Mouse (Mus musculus): ENCODE data around the gene Slc33a1. TPM values are rescaled to one million over a fixed set of nuclear protein-coding genes. Genes with fewer than 3 reads are reported as not detected.
A peak's percentile ranks its signal among the peaks of the same experiment; 100 is the strongest.

Gene Slc33a1
- total and polyA plus RNA-seq, 2 experiments from 2014 or later, result 15.0 to 43.4 TPM

- no peak for ATAC-seq
- no peaks in the 10 kb centered on the region for H3K4me1 ChIP-seq (ENCODE audit: insufficient read depth)
- H3K27ac ChIP-seq (ENCODE audit: low read depth, low read length), result no peak overlapping the region
- H3K9ac ChIP-seq, result no peak overlapping the region
- no peak for DNase-seq
- no peaks in the 10 kb centered on the region for H3K36me3 ChIP-seq (ENCODE audit: insufficient read depth)
- peak; percentile 50 for TF ChIP-seq CTCF (IDR thresholded peaks at IDR 0.05; ENCODE audit: low read depth)
- no peak overlapping the region for H3K4me3 ChIP-seq (ENCODE audit: low read depth, low read length)
- H3K9me3 ChIP-seq (ENCODE audit: low read length), result no peaks in the 10 kb centered on the region
- H3K4me2 ChIP-seq (ENCODE audit: low read depth), result no peak overlapping the region
- 61% methylated on average over 3 of the region's 3 CpGs for WGBS
- no peaks in the 10 kb centered on the region for H3K27me3 ChIP-seq (ENCODE audit: insufficient read depth, low read length)
Measured at GRCm38 (mm10) chr3:63919634-63920033, 44.9 kb downstream of the Slc33a1 start.

GRCm38 (mm10) chr3:63910301-63910700 lies 54.3 kb downstream of the Slc33a1 start:
- H3K4me3 ChIP-seq (ENCODE audit: low read depth, low read length), result no peak overlapping the region
- no peak overlapping the region for H3K9ac ChIP-seq
- H3K9me3 ChIP-seq (ENCODE audit: low read length), result no peaks in the 10 kb centered on the region
- DNase-seq (no peak), ATAC-seq (no peak)
- H3K27me3 ChIP-seq (ENCODE audit: insufficient read depth, low read length), result no peaks in the 10 kb centered on the region
- H3K27ac ChIP-seq (ENCODE audit: low read depth, low read length), result no peak overlapping the region
- 87% methylated on average over 4 of the region's 4 CpGs for WGBS
- no peak for TF ChIP-seq CTCF (IDR thresholded peaks at IDR 0.05; ENCODE audit: low read depth)
- H3K36me3 ChIP-seq (ENCODE audit: insufficient read depth), result no peaks in the 10 kb centered on the region
- H3K4me2 ChIP-seq (ENCODE audit: low read depth), result no peak overlapping the region
- H3K4me1 ChIP-seq (ENCODE audit: insufficient read depth), result no peaks in the 10 kb centered on the region

- peak overlapping the region; percentile 41; the same call in 1 of the 2 replicates for H3K9ac ChIP-seq
- peak overlapping the region; percentile 36 for H3K4me3 ChIP-seq (ENCODE audit: low read depth, low read length)
- WGBS, result under 1% methylated on average over 18 of the region's 18 CpGs
- ATAC-seq, result peak; percentile 43; the same call in 1 of the 2 replicates
- DNase-seq, result no peak
- no peaks in the 10 kb centered on the region for H3K36me3 ChIP-seq (ENCODE audit: insufficient read depth)
- H3K4me1 ChIP-seq (ENCODE audit: insufficient read depth), result no peaks in the 10 kb centered on the region
- peak overlapping the region; percentile 68 for H3K4me2 ChIP-seq (ENCODE audit: low read depth)
- H3K9me3 ChIP-seq (ENCODE audit: low read length), result no peaks in the 10 kb centered on the region
- TF ChIP-seq CTCF (IDR thresholded peaks at IDR 0.05; ENCODE audit: low read depth), result no peak
- no peaks in the 10 kb centered on the region for H3K27me3 ChIP-seq (ENCODE audit: insufficient read depth, low read length)
- no peak overlapping the region for H3K27ac ChIP-seq (ENCODE audit: low read depth, low read length)
Measured at GRCm38 (mm10) chr3:63905241-63905640, 59.3 kb downstream of the Slc33a1 start.

- Histone ChIP-seq H3K27ac (ENCODE audit: low read depth, low read length) (no peak overlapping the region), H3K4me3 (ENCODE audit: low read depth, low read length) (no peak overlapping the region), H3K9me3 (ENCODE audit: low read length) (no peaks in the 10 kb centered on the region), H3K27me3 (ENCODE audit: insufficient read depth, low read length) (no peaks in the 10 kb centered on the region), H3K4me2 (ENCODE audit: low read depth) (no peak overlapping the region), H3K4me1 (ENCODE audit: insufficient read depth) (no peaks in the 10 kb centered on the region), H3K9ac (no peak overlapping the region), H3K36me3 (ENCODE audit: insufficient read depth) (no peaks in the 10 kb centered on the region)
- DNase-seq (no peak), ATAC-seq (no peak)
- WGBS, result 81% methylated on average over 2 of the region's 2 CpGs
- TF ChIP-seq CTCF (IDR thresholded peaks at IDR 0.05; ENCODE audit: low read depth), result no peak
Measured at GRCm38 (mm10) chr3:63904157-63904556, 60.4 kb downstream of the Slc33a1 start.

GRCm38 (mm10) chr3:63900021-63900571 lies 64.5 kb downstream of the Slc33a1 start:
- under 1% methylated on average over 12 of the region's 12 CpGs for WGBS
- H3K4me1 ChIP-seq (ENCODE audit: insufficient read depth), result no peaks in the 10 kb centered on the region
- no peak overlapping the region for H3K9ac ChIP-seq
- DNase-seq (peak; percentile 64), ATAC-seq (peak; percentile 25; the same call in 1 of the 2 replicates)
- H3K4me2 ChIP-seq (ENCODE audit: low read depth), result peak overlapping the region; percentile 88
- no peaks in the 10 kb centered on the region for H3K27me3 ChIP-seq (ENCODE audit: insufficient read depth, low read length)
- H3K4me3 ChIP-seq (ENCODE audit: low read depth, low read length), result peak overlapping the region; percentile 71
- H3K9me3 ChIP-seq (ENCODE audit: low read length), result no peaks in the 10 kb centered on the region
- no peaks in the 10 kb centered on the region for H3K36me3 ChIP-seq (ENCODE audit: insufficient read depth)
- no peak for TF ChIP-seq CTCF (IDR thresholded peaks at IDR 0.05; ENCODE audit: low read depth)
- H3K27ac ChIP-seq (ENCODE audit: low read depth, low read length), result no peak overlapping the region

GRCm38 (mm10) chr3:63899309-63899695 lies 65.3 kb downstream of the Slc33a1 start, which contains the start of gene Plch1:
TSS of gene Plch1 (minus strand) at chr3:63899472.
- Histone ChIP-seq H3K4me1 (ENCODE audit: insufficient read depth) (no peaks in the 10 kb centered on the region), H3K36me3 (ENCODE audit: insufficient read depth) (no peaks in the 10 kb centered on the region), H3K27me3 (ENCODE audit: insufficient read depth, low read length) (no peaks in the 10 kb centered on the region), H3K9ac (peak within 1 kb of the TSS; percentile 65), H3K4me3 (ENCODE audit: low read depth, low read length) (peak within 1 kb of the TSS; percentile 71), H3K4me2 (ENCODE audit: low read depth) (peak within 1 kb of the TSS; percentile 88), H3K27ac (ENCODE audit: low read depth, low read length) (peak within 1 kb of the TSS; percentile 31; the same call in 1 of the 2 replicates), H3K9me3 (ENCODE audit: low read length) (no peaks in the 10 kb centered on the region)
- ATAC-seq (peak; percentile 84), DNase-seq (peak; percentile 77)
- WGBS, result under 1% methylated on average over 12 of the region's 12 CpGs
- TF ChIP-seq CTCF (IDR thresholded peaks at IDR 0.05; ENCODE audit: low read depth), result no peak

GRCm38 (mm10) chr3:63898581-63899308 lies 65.8 kb downstream of the Slc33a1 start:
- 1% methylated on average over 41 of the region's 41 CpGs for WGBS
- Histone ChIP-seq H3K9me3 (ENCODE audit: low read length) (no peaks in the 10 kb centered on the region), H3K4me2 (ENCODE audit: low read depth) (peak overlapping the region; percentile 88), H3K36me3 (ENCODE audit: insufficient read depth) (no peaks in the 10 kb centered on the region), H3K4me1 (ENCODE audit: insufficient read depth) (no peaks in the 10 kb centered on the region), H3K4me3 (ENCODE audit: low read depth, low read length) (peak overlapping the region; percentile 71), H3K27ac (ENCODE audit: low read depth, low read length) (peak overlapping the region; percentile 31; the same call in 1 of the 2 replicates), H3K27me3 (ENCODE audit: insufficient read depth, low read length) (no peaks in the 10 kb centered on the region), H3K9ac (peak overlapping the region; percentile 65)
- peak; percentile 91 for DNase-seq
- peak; percentile 95 for ATAC-seq
- no peak for TF ChIP-seq CTCF (IDR thresholded peaks at IDR 0.05; ENCODE audit: low read depth)
